Mouse (Mus musculus) olfactory bulb, adult 2 months (tissue): ENCODE results near the gene Rptor. TPM values are rescaled to one million over a fixed set of nuclear protein-coding genes. Genes with fewer than 3 reads are reported as not detected.
A peak's percentile ranks its signal among the peaks of the same experiment; 100 is the strongest.
"Not testable (repeated sequence)": the region's sequence is repeated elsewhere in the genome, so short reads cannot be mapped to it uniquely, and the experiment has no call there.

ENCODE experiments used
- H3K27ac ChIP-seq: fragments of 200-500 bp; 2 replicates; pipeline ENCODE4 v1.5.1; 2012; ENCODE audit warnings: low read depth, low read length; ENCODE audit not compliant: insufficient read depth
- H3K4me1 ChIP-seq: fragments of 200-500 bp; 2 replicates; pipeline ENCODE4 v1.6.1; 2012; ENCODE audit warnings: low read length; ENCODE audit not compliant: control insufficient read depth, insufficient read depth
- H3K4me3 ChIP-seq: fragments of 200-500 bp; 2 replicates; pipeline ENCODE4 v1.5.1; 2012; ENCODE audit warnings: mild to moderate bottlenecking, low read depth, low read length, moderate library complexity; ENCODE audit not compliant: insufficient read depth
- CTCF ChIP-seq: fragments of 200-500 bp; IDR thresholded peaks from 2 replicates; pipeline ENCODE4 v1.5.1; 2012; ENCODE audit warnings: low read depth, mild to moderate bottlenecking, low read length, moderate library complexity; ENCODE audit not compliant: insufficient read depth
- POLR2A ChIP-seq: fragments of 200-500 bp; IDR thresholded peaks from 2 replicates; pipeline ENCODE4 v1.6.1; 2012; ENCODE audit warnings: mild to moderate bottlenecking, low read depth, low read length, moderate library complexity; ENCODE audit not compliant: insufficient read depth
- WGBS: fragments of 180-500 bp; shearing (Covaris S2); methylation state at CpG from one replicate; pipeline ENCODE4 v1.1.7; 2018; 5-methylcytosine and 5-hydroxymethylcytosine counted together
- polyA plus RNA-seq: library from polyadenylated mRNA; stranded (reverse); fragments of >200 nt; gene quantifications from 2 replicates; pipeline ENCODE4 v1.2.4, GENCODE M21; 2012; ENCODE audit warnings: low replicate concordance; ENCODE audit not compliant: missing spikeins, insufficient read depth, insufficient read length

Gene Rptor
- polyA plus RNA-seq, 1 experiment: 61.2 TPM

DNA sequence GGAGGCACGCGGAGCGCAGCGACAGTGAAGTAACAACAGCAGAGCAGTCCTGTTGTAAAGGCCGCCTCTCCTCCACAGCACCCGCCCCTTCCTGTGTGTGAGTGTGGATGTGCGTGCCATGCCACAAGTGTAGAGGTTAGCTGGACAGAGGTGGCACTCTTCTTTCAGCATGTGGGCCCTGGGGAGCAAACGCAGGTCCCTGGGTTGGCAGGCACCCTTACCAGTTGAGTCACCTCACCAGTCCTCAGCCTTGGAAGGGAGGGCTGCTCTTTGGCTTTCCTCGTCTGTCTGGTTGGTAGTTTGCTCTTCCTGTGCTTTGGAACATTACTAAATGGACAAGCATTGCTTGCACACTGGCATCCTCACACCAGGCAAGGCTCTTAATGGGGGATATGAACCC is 50.6 kb downstream of the Rptor start:
- 86% methylated on average over 9 of the region's 9 CpGs for WGBS
- H3K4me1 ChIP-seq: peaks cover 6% of the 10 kb centered on the region
- no peak overlapping the region for H3K27ac ChIP-seq
- H3K4me3 ChIP-seq: no peak overlapping the region
- no peak for TF ChIP-seq POLR2A
- TF ChIP-seq CTCF: no peak

DNA sequence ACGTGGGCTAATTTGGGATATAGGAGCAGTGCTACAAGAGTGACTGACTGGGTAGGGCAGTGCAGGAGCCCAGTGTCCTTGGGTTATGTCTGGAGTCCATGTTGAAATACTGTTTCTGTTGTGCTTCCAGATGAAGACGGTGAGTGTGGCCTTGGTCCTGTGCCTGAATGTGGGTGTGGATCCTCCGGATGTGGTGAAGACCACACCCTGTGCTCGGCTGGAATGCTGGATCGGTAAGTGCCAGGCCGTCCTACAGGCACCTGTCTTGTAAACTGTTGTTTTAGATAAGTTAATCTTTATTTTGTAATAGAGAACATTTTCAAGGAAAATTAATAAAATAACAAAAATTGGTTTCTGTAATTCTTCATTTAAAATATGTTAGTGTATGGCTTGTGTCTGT is 54.8 kb downstream of the Rptor start:
- H3K4me1 ChIP-seq: peaks cover 6% of the 10 kb centered on the region
- no peak overlapping the region for H3K27ac ChIP-seq
- WGBS: 94% methylated on average over 6 of the region's 6 CpGs
- TF ChIP-seq POLR2A (no peak), CTCF (no peak)
- no peak overlapping the region for H3K4me3 ChIP-seq

DNA sequence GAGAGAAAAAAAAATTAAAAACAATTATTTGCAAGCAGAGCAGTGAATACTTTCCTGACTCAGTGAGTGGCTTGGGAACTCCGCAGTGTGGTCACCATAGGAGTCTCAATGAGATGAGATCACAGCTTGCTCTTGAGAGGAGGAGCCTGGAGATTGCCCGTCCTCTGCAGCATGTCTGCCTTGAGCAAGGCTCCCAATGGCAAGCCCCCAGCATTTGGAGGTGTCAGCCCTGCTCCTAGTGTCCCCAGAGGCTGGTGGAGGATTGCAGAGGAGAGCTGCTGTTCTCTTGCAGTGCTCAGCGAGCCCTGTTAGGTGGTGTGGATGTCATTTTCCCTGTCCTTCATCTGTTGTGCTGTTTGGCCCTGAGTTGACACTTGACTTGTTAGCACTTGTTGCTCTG is 56.6 kb downstream of the Rptor start:
- H3K4me3 ChIP-seq: no peak overlapping the region
- no peak overlapping the region for H3K27ac ChIP-seq
- TF ChIP-seq CTCF (no peak), POLR2A (no peak)
- peaks cover 11% of the 10 kb centered on the region for H3K4me1 ChIP-seq
- WGBS: 94% methylated on average over 3 of the region's 3 CpGs

DNA sequence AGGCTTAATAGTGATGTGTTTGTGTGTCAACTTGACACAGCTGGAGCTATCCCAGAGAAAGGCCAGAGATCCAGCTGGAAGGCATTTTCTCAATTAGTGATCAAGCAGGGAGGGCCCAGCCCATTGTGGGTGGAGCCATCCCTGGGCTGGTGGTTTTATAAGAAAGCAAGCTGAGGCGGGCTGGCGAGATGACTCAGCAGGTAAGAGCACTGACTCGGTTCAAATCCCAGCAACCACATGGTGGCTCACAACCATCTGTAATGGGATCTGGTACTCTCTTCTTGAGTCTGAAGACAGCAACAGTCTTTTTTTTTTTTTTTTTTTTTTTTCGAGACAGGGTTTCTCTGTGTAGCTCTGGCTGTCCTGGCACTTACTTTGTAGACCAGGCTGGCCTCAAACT is 58.8 kb downstream of the Rptor start:
- not testable (repeated sequence) for H3K4me3 ChIP-seq, H3K27ac ChIP-seq
- peaks cover 11% of the 10 kb centered on the region for H3K4me1 ChIP-seq
- 53% methylated on average over 4 of the region's 4 CpGs for WGBS

DNA sequence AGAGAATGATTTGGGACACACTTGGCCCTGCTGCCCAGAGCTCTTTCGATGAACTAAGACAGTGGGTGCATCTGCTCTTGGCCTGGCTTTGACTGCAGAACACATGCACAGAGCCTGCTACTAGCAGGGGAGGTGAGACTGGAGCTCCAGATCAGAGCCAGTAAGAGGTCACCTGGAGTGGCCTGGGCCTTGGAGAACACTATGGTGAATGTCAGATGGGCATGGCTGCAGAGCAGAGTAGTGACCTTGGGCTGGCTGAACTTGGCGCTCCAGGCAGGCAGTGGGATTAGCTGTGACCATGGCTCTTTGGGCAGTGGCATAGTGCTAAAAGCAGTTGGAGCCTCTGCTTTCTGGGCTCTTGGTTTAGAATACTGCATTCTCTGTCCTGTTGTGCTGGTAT is 61.2 kb downstream of the Rptor start:
- TF ChIP-seq CTCF (no peak), POLR2A (no peak)
- H3K4me1 ChIP-seq: peaks cover 14% of the 10 kb centered on the region
- H3K27ac ChIP-seq: 0 out of 2 replicates have a peak overlapping the region, but pooled peaks have one; percentile 0
- WGBS: 78% methylated on average over 2 of the region's 2 CpGs
- no peak overlapping the region for H3K4me3 ChIP-seq

DNA sequence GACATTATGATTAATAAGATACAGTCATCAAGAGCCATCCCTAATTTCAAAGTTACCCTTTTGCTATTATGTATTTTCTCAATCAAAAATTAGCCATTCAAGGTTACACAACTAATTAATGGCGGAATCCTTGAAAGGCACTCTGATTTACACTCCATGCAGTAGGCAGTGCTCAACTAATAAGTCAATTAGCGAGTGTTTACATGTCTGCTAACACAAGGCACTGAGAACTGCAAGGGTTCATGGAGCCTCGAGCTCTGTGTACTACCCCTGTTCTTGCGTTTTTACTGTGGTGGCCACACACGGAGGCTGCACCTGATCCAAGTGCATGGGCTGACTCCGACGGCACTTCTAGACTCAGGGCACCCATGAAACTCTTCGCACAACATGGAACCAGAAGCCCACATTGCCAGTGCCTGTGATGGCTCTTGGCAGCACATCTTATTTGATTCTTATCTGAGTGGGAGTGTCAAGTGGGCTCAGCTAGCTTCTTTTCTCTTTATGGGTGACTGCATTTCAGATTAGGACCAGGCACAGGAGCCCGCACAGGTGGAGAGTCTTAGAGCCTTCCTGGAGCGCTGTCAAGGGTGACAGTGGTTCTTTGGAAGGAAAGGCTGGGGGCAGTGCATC is 62.1 kb downstream of the Rptor start:
- H3K4me1 ChIP-seq: peaks cover 18% of the 10 kb centered on the region
- WGBS: 77% methylated on average over 10 of the region's 10 CpGs
- TF ChIP-seq CTCF (no peak), POLR2A (no peak)

DNA sequence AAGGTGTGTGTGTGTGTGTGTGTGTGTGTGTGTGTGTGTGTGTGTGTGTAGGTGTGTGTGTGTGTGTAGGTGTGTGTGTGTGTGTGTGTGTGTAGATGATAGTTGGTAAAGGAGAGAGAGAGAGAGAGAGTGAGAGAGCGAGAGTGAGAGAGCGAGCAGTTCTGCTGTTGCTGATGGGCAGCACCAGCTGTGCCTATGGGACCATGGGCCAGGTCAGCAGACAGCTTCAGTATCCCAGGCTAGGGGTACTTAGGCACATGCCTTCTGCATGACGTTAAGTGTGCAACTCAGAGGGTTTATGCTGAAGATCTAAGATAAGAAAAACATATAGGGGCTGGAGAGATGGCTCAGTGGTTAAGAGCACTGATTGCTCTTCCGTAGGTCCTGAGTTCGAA is 62.6 kb downstream of the Rptor start:
- WGBS: 95% methylated on average over 5 of the region's 5 CpGs
- peaks cover 21% of the 10 kb centered on the region for H3K4me1 ChIP-seq
- H3K4me3 ChIP-seq: no peak overlapping the region
- TF ChIP-seq CTCF (no peak), POLR2A (no peak)
- H3K27ac ChIP-seq: no peak overlapping the region

More for the DNA sequence above, 62.1 kb downstream of the Rptor start:
- Histone ChIP-seq H3K4me3 (no peak overlapping the region), H3K27ac (no peak overlapping the region)

DNA sequence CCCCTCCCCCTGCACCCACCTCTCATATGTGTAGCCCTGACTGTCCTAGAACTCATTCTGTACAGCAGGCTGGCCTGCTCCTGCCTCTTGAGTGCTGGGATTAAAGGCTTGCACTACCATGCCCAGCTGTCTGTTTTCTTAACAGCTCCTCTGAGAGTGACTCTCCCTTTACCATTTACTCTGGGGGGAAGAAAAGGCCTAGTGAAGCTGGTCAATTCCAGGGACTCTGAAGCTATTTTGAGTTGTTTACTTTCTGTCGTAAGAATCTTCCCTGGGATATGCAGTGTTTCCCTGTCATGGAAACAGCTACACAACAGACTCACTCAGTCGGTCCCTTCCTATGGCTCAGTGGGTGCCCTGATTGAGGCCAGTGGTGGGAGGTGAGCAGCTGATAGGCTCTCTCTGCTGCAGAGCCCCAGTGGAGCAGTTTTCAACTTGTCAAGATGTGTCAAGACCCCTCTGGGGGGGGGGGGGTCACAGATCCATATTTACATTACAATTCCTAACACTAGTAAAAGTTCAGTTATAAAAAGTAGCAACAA is 63.9 kb downstream of the Rptor start:
- H3K4me3 ChIP-seq: no peak overlapping the region
- TF ChIP-seq CTCF (no peak), POLR2A (no peak)
- H3K4me1 ChIP-seq: peaks cover 23% of the 10 kb centered on the region
- WGBS: 32% methylated on average over 2 of the region's 2 CpGs
- no peak overlapping the region for H3K27ac ChIP-seq

DNA sequence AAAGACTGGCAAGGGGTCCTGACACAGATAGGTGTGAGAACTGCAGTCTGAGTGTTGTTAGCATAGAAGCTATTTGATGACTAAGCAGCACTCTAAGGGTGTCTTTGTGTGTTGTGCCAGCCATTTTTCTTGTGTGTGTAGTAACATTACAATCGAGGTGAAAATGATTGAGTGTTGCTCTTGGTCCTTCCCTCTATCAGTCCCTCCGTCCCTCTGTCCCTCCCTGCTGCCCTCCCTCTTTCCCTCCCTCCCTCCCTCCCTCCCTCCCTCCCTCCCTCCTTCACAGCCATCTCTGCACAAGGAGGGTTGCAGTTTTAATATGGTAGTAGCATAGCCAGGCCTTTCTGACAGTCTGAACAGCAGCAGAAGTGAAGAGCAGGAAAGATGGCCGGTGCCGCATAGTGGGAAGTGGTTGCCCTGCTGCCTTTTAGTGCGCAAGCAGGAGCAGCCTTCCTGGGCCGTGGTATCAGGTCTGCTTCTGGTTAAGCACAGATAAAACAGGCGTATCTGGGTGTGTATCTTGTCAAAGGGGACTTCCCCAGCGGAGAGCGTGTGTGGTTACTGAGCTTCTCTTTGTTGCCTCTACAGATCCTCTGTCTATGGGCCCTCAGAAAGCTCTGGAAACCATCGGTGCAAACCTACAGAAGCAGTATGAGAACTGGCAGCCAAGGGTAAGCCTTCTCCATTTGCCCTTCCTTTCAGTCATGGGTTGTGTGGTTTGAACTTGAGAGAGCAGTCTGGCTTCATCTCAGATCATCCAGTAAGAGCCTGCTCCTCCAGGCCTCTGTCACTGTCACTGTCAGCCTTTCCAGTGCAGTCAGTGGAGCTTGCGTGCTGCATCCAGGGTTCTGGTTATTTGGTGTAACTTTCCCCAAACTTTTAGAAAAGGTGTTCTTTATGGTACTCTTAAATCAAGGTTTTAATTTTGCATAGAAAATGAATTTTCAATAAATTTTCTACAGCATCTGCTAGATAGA is 68.3 kb downstream of the Rptor start:
- TF ChIP-seq CTCF (no peak), POLR2A (no peak)
- peaks cover 19% of the 10 kb centered on the region for H3K4me1 ChIP-seq
- no peak overlapping the region for H3K27ac ChIP-seq
- WGBS: 69% methylated on average over 11 of the region's 11 CpGs
- no peak overlapping the region for H3K4me3 ChIP-seq
